Mouse (Mus musculus) lung, postnatal 0 days (tissue): ENCODE measurements at regions not wholly inside any gene's neighbourhood (a gene's known extent, or its start where the extent isn't known, plus 50 kb on each side); places are given as distances from the start of the nearest gene placed in this dataset.

ENCODE experiments used
- CTCF ChIP-seq: IDR thresholded peaks from 2 replicates; pipeline ENCODE4 v1.5.1; 2016; ENCODE audit warnings: antibody characterized with exemption, mild to moderate bottlenecking
- EP300 ChIP-seq: IDR thresholded peaks from 2 replicates; pipeline ENCODE4 v1.6.1; 2016; ENCODE audit warnings: antibody characterized with exemption, mild to moderate bottlenecking, control low read depth

DNA sequence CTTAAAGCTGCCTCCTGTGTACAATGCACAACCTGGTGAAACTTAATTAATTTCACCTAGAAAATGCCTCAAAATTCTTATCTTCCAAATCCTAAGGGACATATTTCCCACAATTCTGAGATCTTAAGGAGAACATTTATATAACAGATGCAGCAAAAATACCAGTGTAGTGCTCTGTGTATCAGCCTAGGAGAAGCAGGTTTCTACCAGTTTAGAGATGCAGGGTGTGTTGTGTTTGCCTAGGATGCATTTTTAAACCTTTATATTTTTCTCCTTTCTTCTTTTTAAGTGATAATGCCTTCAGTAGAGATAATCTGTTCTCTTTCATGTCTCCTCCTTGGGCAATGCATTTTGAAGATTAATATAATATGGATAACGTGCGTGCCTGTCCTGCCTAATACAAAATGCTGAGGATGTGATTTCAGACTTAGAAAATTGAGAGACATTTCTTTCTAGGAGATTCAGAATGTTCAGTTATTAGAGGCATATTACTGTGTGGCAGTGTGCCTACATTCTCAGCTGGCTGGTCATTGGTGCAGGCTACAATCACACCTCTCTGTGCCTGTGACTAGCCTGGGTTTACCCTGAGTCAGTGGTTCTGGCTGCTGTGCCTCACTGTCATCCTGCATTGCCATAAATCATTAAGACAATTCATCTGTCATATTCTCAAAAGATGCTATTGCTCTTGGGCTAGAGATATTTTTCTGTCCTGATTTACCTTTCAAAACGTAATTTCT, 1268.1 kb downstream of the Hace1 start:
- no peak for TF ChIP-seq CTCF
- TF ChIP-seq EP300 = no peak
